Mouse (Mus musculus): Measurements from ENCODE around the gene Bst1.

DNA sequence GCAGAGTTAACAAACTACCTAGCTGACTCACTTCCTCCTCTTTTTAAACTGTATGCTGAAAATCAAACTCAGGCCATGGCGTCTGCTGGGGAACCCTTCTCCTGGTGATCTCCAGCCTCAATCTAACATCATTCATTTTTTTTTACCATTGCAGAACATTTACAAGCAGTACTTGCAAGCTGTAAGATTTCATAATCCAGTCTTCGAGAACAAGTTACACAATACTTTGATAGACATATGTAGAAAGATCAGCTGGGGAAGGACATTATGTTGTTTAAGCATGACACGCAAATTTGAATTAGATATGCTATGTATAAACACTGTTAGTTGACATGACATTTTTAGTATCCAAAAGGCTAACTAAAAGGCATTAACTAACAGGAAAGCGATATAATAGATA lies 16.9 kb upstream of the Bst1 start:
- TF ChIP-seq CTCF (IDR thresholded peaks at IDR 0.05; ENCODE audit: low read depth), result no peak
- peak; percentile 79 for TF ChIP-seq EP300 (IDR thresholded peaks at IDR 0.05; ENCODE audit: low read depth)

All from liver, postnatal 0 days (tissue).